ENCODE assay signal across 39 mouse cellular contexts in genomic region chr7:106948212-106948611, GRCm38 (mm10). TPM values are rescaled to one million over a fixed set of nuclear protein-coding genes. Genes with fewer than 3 reads are reported as not detected.
"Had no signal": no experiment of that assay in that cellular context is flagged by ENCODE, and none has a peak within 500 bp of the region (broad histone marks: within the 10 kb centered on the region; RNA-seq: fewer than 3 reads in every experiment).

TSS of gene Olfr710 (minus strand) at chr7:106948312.

- ATAC-seq: liver, embryonic 12.5 days; liver, postnatal 0 days; lung, postnatal 0 days; midbrain, embryonic 13.5 days; midbrain, embryonic 15.5 days; midbrain, embryonic 16.5 days had no signal

- H3K4me3 ChIP-seq: limb, embryonic 10.5 days; limb, embryonic 12.5 days; limb, embryonic 13.5 days; limb, embryonic 15.5 days; liver, embryonic 12.5 days; liver, embryonic 13.5 days; liver, embryonic 15.5 days; lung, embryonic 15.5 days; megakaryocyte, embryonic 14.5 days; midbrain, embryonic 10.5 days; midbrain, embryonic 12.5 days; midbrain, embryonic 13.5 days; midbrain, embryonic 15.5 days; myocyte; neural tube, embryonic 12.5 days had no signal

- H3K9me3 ChIP-seq: limb, embryonic 10.5 days; limb, embryonic 12.5 days; limb, embryonic 13.5 days; limb, embryonic 15.5 days; liver, embryonic 12.5 days; liver, embryonic 13.5 days; liver, embryonic 15.5 days; lung, embryonic 15.5 days; megakaryocyte, embryonic 14.5 days; midbrain, embryonic 10.5 days; midbrain, embryonic 12.5 days; midbrain, embryonic 13.5 days; midbrain, embryonic 15.5 days; neural tube, embryonic 12.5 days had no signal

- H3K27me3 ChIP-seq: limb, embryonic 12.5 days; limb, embryonic 13.5 days; limb, embryonic 15.5 days; liver, embryonic 12.5 days; liver, embryonic 13.5 days; liver, embryonic 15.5 days; lung, embryonic 15.5 days; megakaryocyte, embryonic 14.5 days; midbrain, embryonic 12.5 days; midbrain, embryonic 13.5 days; midbrain, embryonic 15.5 days; neural tube, embryonic 12.5 days had no signal

- H3K36me3 ChIP-seq: limb, embryonic 10.5 days; limb, embryonic 12.5 days; limb, embryonic 13.5 days; limb, embryonic 15.5 days; liver, embryonic 12.5 days; liver, embryonic 13.5 days; liver, embryonic 15.5 days; lung, embryonic 15.5 days; midbrain, embryonic 10.5 days; midbrain, embryonic 12.5 days; midbrain, embryonic 13.5 days; midbrain, embryonic 15.5 days; neural tube, embryonic 12.5 days had no signal

- DNase-seq: left cerebral cortex, postnatal 4 days; liver; liver, embryonic 13.5 days; liver, postnatal 0 days; lung, adult 18-20 months; lung, adult 2 months; lung, embryonic 14.5 days; lung, postnatal 10 days; lung, postnatal 14 days; lung, postnatal 36 days; lung, postnatal 4 days; midbrain, embryonic 14.5 days had no signal

- H3K4me1 ChIP-seq: limb, embryonic 10.5 days; limb, embryonic 12.5 days; limb, embryonic 13.5 days; limb, embryonic 15.5 days; liver, embryonic 12.5 days; liver, embryonic 13.5 days; liver, embryonic 15.5 days; lung, embryonic 15.5 days; megakaryocyte, embryonic 14.5 days; midbrain, embryonic 10.5 days; midbrain, embryonic 12.5 days; midbrain, embryonic 13.5 days; midbrain, embryonic 15.5 days; neural tube, embryonic 12.5 days had no signal

- H3K27ac ChIP-seq: limb, embryonic 10.5 days; limb, embryonic 12.5 days; limb, embryonic 13.5 days; limb, embryonic 15.5 days; liver, embryonic 12.5 days; liver, embryonic 13.5 days; liver, embryonic 14.5 days; liver, embryonic 15.5 days; lung, embryonic 15.5 days; macrophage; midbrain, embryonic 10.5 days; midbrain, embryonic 12.5 days; midbrain, embryonic 13.5 days; midbrain, embryonic 15.5 days; neural tube, embryonic 12.5 days had no signal

- H3K9ac ChIP-seq: limb, embryonic 12.5 days; limb, embryonic 13.5 days; limb, embryonic 15.5 days; liver, embryonic 12.5 days; liver, embryonic 13.5 days; liver, embryonic 14.5 days; liver, embryonic 15.5 days; liver, postnatal 0 days; lung, embryonic 14.5 days; lung, embryonic 15.5 days; midbrain, embryonic 12.5 days; midbrain, embryonic 13.5 days; midbrain, embryonic 15.5 days; neural tube, embryonic 12.5 days had no signal

- H3K4me2 ChIP-seq: limb, embryonic 12.5 days; limb, embryonic 13.5 days; limb, embryonic 15.5 days; liver, embryonic 11.5 days; liver, embryonic 12.5 days; liver, embryonic 13.5 days; liver, embryonic 15.5 days; lung, embryonic 14.5 days; lung, embryonic 15.5 days; midbrain, embryonic 11.5 days; midbrain, embryonic 12.5 days; midbrain, embryonic 13.5 days; midbrain, embryonic 15.5 days; neural tube, embryonic 12.5 days had no signal

RNA-seq across cellular contexts. Expression of gene Olfr710, which starts in this region (rescaled TPM):
- polyA plus RNA-seq: limb, embryonic 10.5 days; limb, embryonic 11.5 days; limb, embryonic 12.5 days; limb, embryonic 13.5 days; limb, embryonic 14.5 days; limb, embryonic 15.5 days; liver, adult 2 months; liver, embryonic 11.5 days; liver, embryonic 12.5 days; liver, embryonic 13.5 days; liver, embryonic 14.5 days; liver, embryonic 15.5 days; liver, embryonic 16.5 days; liver, postnatal 0 days; lung, adult 2 months; lung, embryonic 14.5 days; lung, embryonic 15.5 days; lung, embryonic 16.5 days; lung, postnatal 0 days; macrophage; midbrain, embryonic 10.5 days; midbrain, embryonic 11.5 days; midbrain, embryonic 12.5 days; midbrain, embryonic 13.5 days; midbrain, embryonic 14.5 days; midbrain, embryonic 15.5 days; midbrain, embryonic 16.5 days; midbrain, postnatal 0 days; myocyte; neural tube, embryonic 11.5 days; neural tube, embryonic 12.5 days had no signal
